ENCODE assay signal across 12 mouse cellular contexts in the genomic region with DNA sequence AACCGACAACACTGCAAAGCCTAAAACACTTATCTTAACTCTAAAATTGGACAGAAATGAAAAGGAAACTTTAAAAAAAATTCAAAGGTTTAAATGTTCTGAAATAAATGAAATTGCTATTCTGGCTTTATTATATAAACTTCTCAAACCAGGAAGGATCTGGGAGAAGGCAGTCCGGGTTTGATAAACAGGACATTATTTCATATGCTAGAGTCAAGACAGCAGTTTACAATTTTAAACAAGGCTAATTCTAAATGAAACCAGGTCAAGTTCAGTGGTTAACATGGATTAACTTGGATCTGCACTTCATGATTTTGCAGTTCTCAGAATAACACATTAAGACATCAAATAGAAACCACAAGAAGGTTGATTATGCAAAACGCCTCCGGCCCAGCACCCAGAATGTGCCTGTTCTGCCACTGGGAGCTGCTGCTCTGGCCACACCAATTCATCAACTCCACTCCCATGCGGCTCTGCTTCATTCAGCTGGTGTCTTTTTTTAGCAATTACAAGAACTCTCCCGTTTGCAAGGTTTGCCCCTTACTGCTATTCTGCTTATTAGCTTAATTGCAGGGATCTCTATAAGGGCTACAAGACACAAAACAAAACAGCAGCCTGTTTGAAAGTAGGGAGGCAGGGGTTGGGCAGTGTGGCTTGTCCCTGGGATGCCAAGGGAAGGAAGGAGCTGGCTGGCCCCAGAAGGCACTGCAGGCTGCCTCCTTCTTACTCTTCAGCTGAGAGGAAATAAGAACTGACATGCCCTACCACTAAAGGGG. TPM values are rescaled to one million over a fixed set of nuclear protein-coding genes. Genes with fewer than 3 reads are reported as not detected.
DNase-seq lines count a peak whose midpoint lies in the region; ATAC-seq and TF ChIP-seq lines count a peak whose summit lies in the region.
"Had no signal": no experiment of that assay in that cellular context is flagged by ENCODE, and none has a peak within 500 bp of the region (broad histone marks: within the 10 kb centered on the region; RNA-seq: fewer than 3 reads in every experiment).

No protein-coding gene starts in this region.

- H3K4me1 ChIP-seq in kidney, adult 2 months (ENCODE audit: control insufficient read depth, insufficient read depth, low read length): no peaks in the 10 kb centered on the region
- H3K4me1 ChIP-seq in forebrain, embryonic 16.5 days (replicated peaks; ENCODE audit: control insufficient read depth, insufficient read depth, low read length): peaks cover 10% of the 10 kb centered on the region
- H3K4me1 ChIP-seq in stomach, embryonic 16.5 days (ENCODE audit: control insufficient read depth, insufficient read depth, low read length): peaks cover 6% of the 10 kb centered on the region

- no peak for TF ChIP-seq CTCF in kidney, adult 2 months (conservative IDR thresholded peaks at IDR 0.05; ENCODE audit: insufficient read depth, insufficient read length, low read depth, low read length)

- H3K9me3 ChIP-seq in forebrain, embryonic 16.5 days (ENCODE audit: control insufficient read depth, low read length): no peaks in the 10 kb centered on the region
- no peaks in the 10 kb centered on the region for H3K9me3 ChIP-seq in stomach, embryonic 16.5 days (replicated peaks; ENCODE audit: control insufficient read depth, low read length)

- H3K27me3 ChIP-seq in kidney, adult 2 months (replicated peaks; ENCODE audit: control insufficient read depth, insufficient read depth, low read length): no peaks in the 10 kb centered on the region
- H3K27me3 ChIP-seq in forebrain, embryonic 16.5 days (replicated peaks; ENCODE audit: control insufficient read depth, insufficient read depth, low read length): no peaks in the 10 kb centered on the region
- H3K27me3 ChIP-seq in stomach, embryonic 16.5 days (ENCODE audit: control insufficient read depth, insufficient read depth, low read length): no peaks in the 10 kb centered on the region
- H3K27me3 ChIP-seq: CH12.LX had no signal

- H3K4me2 ChIP-seq in forebrain, embryonic 16.5 days (ENCODE audit: low read length): no peak overlapping the region
- H3K4me2 ChIP-seq in stomach, embryonic 16.5 days (ENCODE audit: low read depth, low read length): no peak overlapping the region

- no peaks in the 10 kb centered on the region for H3K36me3 ChIP-seq in kidney, adult 2 months (ENCODE audit: control insufficient read depth, insufficient read depth, low read length)
- H3K36me3 ChIP-seq in forebrain, embryonic 16.5 days (ENCODE audit: control insufficient read depth, insufficient read depth): no peaks in the 10 kb centered on the region
- H3K36me3 ChIP-seq in stomach, embryonic 16.5 days (ENCODE audit: control insufficient read depth, insufficient read depth, low read length): no peaks in the 10 kb centered on the region

- DNase-seq in kidney, adult 2 months: peak; percentile 30
- no peak for DNase-seq in kidney, adult 8-10 months
- DNase-seq in right cerebral cortex, adult 18-20 months: peak; percentile 35
- DNase-seq in right cerebral cortex, postnatal 4 days: no peak
- DNase-seq in gastrocnemius, adult 8-10 months (ENCODE audit: low spot score in 2 of 2): no peak
- no peak for DNase-seq in thymus, adult 18-20 months
- DNase-seq: adrenal gland, adult 2 months; embryo, embryonic 11 days; lung, postnatal 4 days had no signal

- 47% methylated on average over 6 of the region's 6 CpGs for WGBS in kidney, adult 2 months
- 17% methylated on average over 6 of the region's 6 CpGs for WGBS in forebrain, embryonic 16.5 days
- WGBS in stomach, embryonic 16.5 days: 31% methylated on average over 6 of the region's 6 CpGs

- no peak for TF ChIP-seq POLR2A in kidney, adult 2 months (IDR thresholded peaks at IDR 0.05; ENCODE audit: low read depth, low read length)

- no peak overlapping the region for H3K9ac ChIP-seq in forebrain, embryonic 16.5 days (replicated peaks; ENCODE audit: low read depth, low read length)
- H3K9ac ChIP-seq in stomach, embryonic 16.5 days (ENCODE audit: low read length): no peak overlapping the region

- H3K4me3 ChIP-seq in kidney, adult 2 months (ENCODE audit: insufficient read depth, low read depth, low read length): no peak overlapping the region
- no peak overlapping the region for H3K4me3 ChIP-seq in forebrain, embryonic 16.5 days (replicated peaks; ENCODE audit: low read length)
- H3K4me3 ChIP-seq in stomach, embryonic 16.5 days (replicated peaks; ENCODE audit: low read length): no peak overlapping the region

- H3K27ac ChIP-seq in kidney, adult 2 months (ENCODE audit: insufficient read depth, low read depth, low read length): no peak overlapping the region
- H3K27ac ChIP-seq in forebrain, embryonic 16.5 days (ENCODE audit: low read length): no peak overlapping the region; the same call in 1 of the 2 replicates
- no peak overlapping the region for H3K27ac ChIP-seq in stomach, embryonic 16.5 days (ENCODE audit: low read length)

- ATAC-seq in forebrain, embryonic 16.5 days: peak; percentile 85
- 0 out of 2 replicates have a peak, but pooled peaks have one; percentile 13 for ATAC-seq in stomach, embryonic 16.5 days (ENCODE audit: insufficient read depth, low FRiP score)

RNA-seq across cellular contexts. Expression of a gene that starts 24.8 kb away (rescaled TPM):
- 0.39 and 0.50 TPM in 2 replicates for polyA plus RNA-seq in kidney, adult 2 months (2012; rRNA removed)
- 3.4 and 4.1 TPM in 2 replicates for polyA plus RNA-seq in forebrain, embryonic 16.5 days (2015; fragmentation: Nextera tagmentation; extraction: Ambion mirVana)
- polyA plus RNA-seq in stomach, embryonic 16.5 days (2015; fragmentation: Nextera tagmentation; extraction: Ambion mirVana): 5.4 TPM in 2 replicates
- 1 to 10 TPM in 2 of 4 experiments, under 1 TPM in 2; 0.70 to 3.2 (median 1.2) TPM for total RNA-seq in gastrocnemius, adult 8-10 months (2022)
- total RNA-seq: CH12.LX had no signal

Comparison
In these comparisons a context has a peak if more than half of its experiments do, and no peak if none do; other contexts are left out.
1. DNase-seq: peak in kidney, adult 2 months (single experiment) and right cerebral cortex, adult 18-20 months (single experiment); none in kidney, adult 8-10 months (0 of 2), right cerebral cortex, postnatal 4 days (single experiment), gastrocnemius, adult 8-10 months (0 of 2) and thymus, adult 18-20 months (0 of 2).